Mouse (Mus musculus): ENCODE data around the gene Cenpx.

GRCm38 (mm10) chr11:120696568-120696967, 17.0 kb downstream of the Cenpx start:
- TF ChIP-seq GATA1 (IDR thresholded peaks at IDR 0.05; ENCODE audit: borderline replicate concordance, low read length) (no peak), FLI1 (IDR thresholded peaks at IDR 0.05; ENCODE audit: low read length) (no peak)

Data from megakaryocyte, embryonic 14.5 days (primary cell).